Mouse (Mus musculus) testis, adult 2 months (tissue): ENCODE measurements around the gene Rnf220. TPM values are rescaled to one million over a fixed set of nuclear protein-coding genes. Genes with fewer than 3 reads are reported as not detected.
A peak's percentile ranks its signal among the peaks of the same experiment; 100 is the strongest.

Experiments used
- H3K27ac ChIP-seq: fragments of 200-500 bp; 2 replicates; pipeline ENCODE4 v1.5.1; 2012; ENCODE audit warnings: low read depth, low read length; ENCODE audit not compliant: control insufficient read depth, insufficient read depth
- H3K27me3 ChIP-seq: fragments of 200-500 bp; 2 replicates; pipeline ENCODE4 v1.6.1; 2012; ENCODE audit warnings: mild to moderate bottlenecking, low read length, moderate library complexity; ENCODE audit not compliant: control insufficient read depth, insufficient read depth
- H3K36me3 ChIP-seq: fragments of 200-500 bp; 2 replicates; pipeline ENCODE4 v1.6.1; 2012; ENCODE audit warnings: mild to moderate bottlenecking, low read length; ENCODE audit not compliant: control insufficient read depth, insufficient read depth
- H3K4me1 ChIP-seq: fragments of 200-500 bp; 2 replicates; pipeline ENCODE4 v1.6.1; 2012; ENCODE audit warnings: low read length; ENCODE audit not compliant: control insufficient read depth, insufficient read depth
- H3K4me3 ChIP-seq: fragments of 200-500 bp; 2 replicates; pipeline ENCODE4 v1.5.1; 2012; ENCODE audit warnings: low read depth, mild to moderate bottlenecking, low read length, moderate library complexity, mixed read lengths; ENCODE audit not compliant: control insufficient read depth
- CTCF ChIP-seq: fragments of 200-500 bp; IDR thresholded peaks from 2 replicates; pipeline ENCODE4 v1.5.1; 2012; ENCODE audit warnings: low read depth, mild to moderate bottlenecking, inconsistent platforms, low read length, moderate library complexity; ENCODE audit not compliant: control insufficient read depth, insufficient read depth, insufficient replicate concordance
- POLR2A ChIP-seq: fragments of 200-500 bp; IDR thresholded peaks from 2 replicates; pipeline ENCODE4 v1.6.1; 2012; ENCODE audit warnings: low read depth, mild to moderate bottlenecking, inconsistent platforms, low read length, moderate library complexity; ENCODE audit not compliant: control insufficient read depth
- polyA plus RNA-seq: library from polyadenylated mRNA; depleted of rRNA; stranded (reverse); fragments of >200 nt; gene quantifications from 2 replicates; pipeline ENCODE4 v1.2.3, GENCODE M21; 2012

The Rnf220 gene
- polyA plus RNA-seq, 1 experiment: 146 TPM

DNA sequence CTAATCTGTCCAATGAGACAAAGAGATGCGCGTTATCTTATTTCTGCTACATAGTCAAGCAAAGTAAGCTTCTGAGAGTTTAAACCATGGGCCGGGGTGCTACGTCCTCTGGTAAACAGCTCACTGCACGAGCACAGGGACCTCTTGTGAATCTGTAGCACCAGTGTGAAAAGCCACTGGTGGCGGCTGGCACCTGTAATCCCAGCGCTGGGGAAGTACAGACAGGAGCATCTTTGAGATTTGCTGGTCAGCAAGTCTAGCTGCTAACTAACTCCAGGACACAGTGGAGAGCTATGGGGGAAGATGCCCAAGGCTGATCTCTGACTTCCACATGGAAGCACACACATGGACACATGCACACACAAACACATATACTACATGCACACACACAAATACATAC lies 28.9 kb downstream of the Rnf220 start:
- no peak for TF ChIP-seq POLR2A
- no peak for TF ChIP-seq CTCF
- H3K4me1 ChIP-seq: no peaks in the 10 kb centered on the region
- no peak overlapping the region for H3K4me3 ChIP-seq
- H3K27me3 ChIP-seq: no peaks in the 10 kb centered on the region
- no peaks in the 10 kb centered on the region for H3K36me3 ChIP-seq
- H3K27ac ChIP-seq: no peak overlapping the region

DNA sequence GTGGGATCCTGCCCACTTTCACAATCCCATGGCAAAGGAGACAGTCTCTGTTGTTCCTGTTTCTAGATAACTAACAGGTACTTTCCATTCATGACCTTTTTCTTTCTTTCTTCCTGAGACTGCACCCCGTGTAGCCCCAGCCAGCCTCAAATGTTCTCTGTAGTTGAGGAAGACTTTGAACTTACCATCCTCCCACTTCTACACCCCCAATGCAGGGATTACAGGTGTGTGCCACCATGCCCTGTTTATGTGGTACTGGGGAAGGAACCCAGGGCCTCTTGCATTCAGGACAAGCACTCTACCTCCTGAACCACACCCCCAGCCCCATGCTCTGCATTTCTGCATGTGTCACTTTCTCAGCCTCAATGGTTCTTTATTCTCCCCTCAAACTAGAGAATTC lies 47.7 kb downstream of the Rnf220 start:
- H3K27ac ChIP-seq: no peak overlapping the region
- H3K4me1 ChIP-seq: peaks cover 3% of the 10 kb centered on the region
- no peaks in the 10 kb centered on the region for H3K36me3 ChIP-seq
- H3K27me3 ChIP-seq: no peaks in the 10 kb centered on the region
- no peak overlapping the region for H3K4me3 ChIP-seq
- no peak for TF ChIP-seq CTCF

DNA sequence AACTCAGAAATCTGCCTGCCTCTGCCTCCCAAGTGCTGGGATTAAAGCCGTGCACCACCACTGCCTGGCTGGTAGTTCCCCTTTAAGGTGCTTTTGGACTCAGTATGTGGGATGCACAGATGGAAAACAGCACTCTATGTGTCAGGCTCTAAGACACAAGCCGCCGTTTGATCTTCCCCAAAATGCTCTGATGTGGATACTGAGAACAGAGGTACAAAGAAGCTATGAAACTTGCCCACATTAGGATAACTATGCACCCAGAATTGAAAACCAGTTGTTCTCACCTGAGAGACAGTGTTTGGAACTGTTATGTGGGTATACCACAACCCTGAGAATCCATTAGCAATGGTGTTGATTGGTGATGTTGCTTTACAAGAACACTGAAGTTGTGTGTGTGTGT lies 48.9 kb downstream of the Rnf220 start:
- H3K36me3 ChIP-seq: no peaks in the 10 kb centered on the region
- H3K4me1 ChIP-seq: peaks cover 3% of the 10 kb centered on the region
- H3K27ac ChIP-seq: no peak overlapping the region
- H3K4me3 ChIP-seq: no peak overlapping the region
- no peaks in the 10 kb centered on the region for H3K27me3 ChIP-seq
- no peak for TF ChIP-seq POLR2A
- no peak for TF ChIP-seq CTCF

DNA sequence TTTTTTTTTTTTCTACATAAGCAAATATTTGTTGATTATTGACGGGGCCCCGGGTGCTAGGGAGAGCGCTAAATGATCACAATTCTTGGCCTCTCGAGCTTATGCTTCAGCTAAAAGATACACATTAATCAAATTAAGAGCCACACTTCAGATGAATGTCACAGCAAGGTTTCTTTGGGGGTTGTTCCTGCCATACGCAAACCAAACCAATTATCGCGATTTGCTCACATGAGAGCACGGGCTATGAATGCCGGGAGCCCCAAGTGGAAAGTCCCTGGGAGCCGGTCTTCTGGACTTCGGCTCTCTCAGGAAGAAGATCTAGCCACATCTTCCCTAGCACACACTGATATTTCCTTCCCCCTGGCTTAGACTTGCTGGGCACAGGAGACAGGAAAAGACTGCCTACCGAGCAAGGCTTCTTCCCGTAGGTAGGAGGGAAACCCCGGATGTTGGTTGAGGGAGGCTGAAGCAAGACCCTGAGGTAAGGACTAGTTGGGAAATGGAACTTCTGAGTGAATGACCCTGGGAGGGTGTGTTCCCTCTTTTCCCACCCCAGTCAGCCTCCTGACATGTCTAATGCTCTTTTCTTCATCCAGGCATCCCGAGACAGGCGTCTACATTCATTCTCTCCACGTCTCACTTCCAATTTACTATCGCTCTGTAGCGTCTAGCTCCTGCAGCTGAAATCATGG lies 51.2 kb downstream of the Rnf220 start:
- Histone ChIP-seq H3K27ac (no peak overlapping the region), H3K36me3 (no peaks in the 10 kb centered on the region), H3K4me1 (peaks cover 3% of the 10 kb centered on the region), H3K27me3 (no peaks in the 10 kb centered on the region), H3K4me3 (peak overlapping the region; percentile 42)
- TF ChIP-seq CTCF: no peak
- TF ChIP-seq POLR2A: no peak

DNA sequence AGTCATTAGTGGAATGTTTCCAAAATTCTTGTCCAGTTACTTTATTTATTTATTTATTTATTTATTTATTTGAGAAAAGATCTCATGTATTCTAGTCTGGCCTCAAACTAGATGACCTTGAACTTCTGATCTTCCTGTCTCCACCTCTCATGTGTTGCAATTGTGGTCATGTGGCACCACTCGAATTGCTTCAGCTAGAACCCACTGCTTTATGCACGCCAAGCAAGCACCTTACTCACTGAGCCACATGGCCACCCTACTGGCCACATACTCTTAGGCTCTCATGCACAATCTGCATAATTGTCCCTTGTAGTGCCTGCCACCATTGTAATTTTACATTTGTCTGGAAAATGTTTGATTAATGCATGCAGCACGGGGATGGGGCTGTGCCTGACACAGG lies 57.9 kb downstream of the Rnf220 start:
- H3K4me3 ChIP-seq: no peak overlapping the region

DNA sequence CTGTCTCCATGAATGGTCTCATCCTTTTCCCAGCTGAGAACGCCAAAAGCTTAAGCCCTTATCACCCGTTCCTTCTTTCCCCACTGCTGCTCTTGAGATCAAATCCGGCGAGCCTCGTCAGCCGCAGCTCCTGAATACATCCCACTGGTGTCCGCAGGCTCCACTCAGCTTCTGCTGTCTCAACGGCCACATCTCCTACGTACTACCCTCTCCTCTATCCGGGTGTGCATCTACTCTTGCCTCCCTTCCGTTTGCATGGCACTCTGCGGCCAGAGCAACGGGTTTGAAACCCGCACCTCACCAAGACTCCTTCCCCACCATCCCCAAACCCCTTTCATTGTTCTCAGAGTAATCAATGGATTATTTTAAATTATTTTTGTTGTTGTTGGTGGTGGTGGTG lies 58.8 kb downstream of the Rnf220 start:
- Histone ChIP-seq H3K27ac (no peak overlapping the region), H3K36me3 (no peaks in the 10 kb centered on the region), H3K27me3 (no peaks in the 10 kb centered on the region), H3K4me3 (no peak overlapping the region), H3K4me1 (peaks cover 7% of the 10 kb centered on the region)
- TF ChIP-seq POLR2A: no peak
- TF ChIP-seq CTCF: no peak

More for the DNA sequence above, 57.9 kb downstream of the Rnf220 start:
- Histone ChIP-seq H3K27me3 (no peaks in the 10 kb centered on the region), H3K27ac (no peak overlapping the region), H3K4me1 (peaks cover 7% of the 10 kb centered on the region), H3K36me3 (no peaks in the 10 kb centered on the region)
- TF ChIP-seq POLR2A (no peak), CTCF (no peak)

DNA sequence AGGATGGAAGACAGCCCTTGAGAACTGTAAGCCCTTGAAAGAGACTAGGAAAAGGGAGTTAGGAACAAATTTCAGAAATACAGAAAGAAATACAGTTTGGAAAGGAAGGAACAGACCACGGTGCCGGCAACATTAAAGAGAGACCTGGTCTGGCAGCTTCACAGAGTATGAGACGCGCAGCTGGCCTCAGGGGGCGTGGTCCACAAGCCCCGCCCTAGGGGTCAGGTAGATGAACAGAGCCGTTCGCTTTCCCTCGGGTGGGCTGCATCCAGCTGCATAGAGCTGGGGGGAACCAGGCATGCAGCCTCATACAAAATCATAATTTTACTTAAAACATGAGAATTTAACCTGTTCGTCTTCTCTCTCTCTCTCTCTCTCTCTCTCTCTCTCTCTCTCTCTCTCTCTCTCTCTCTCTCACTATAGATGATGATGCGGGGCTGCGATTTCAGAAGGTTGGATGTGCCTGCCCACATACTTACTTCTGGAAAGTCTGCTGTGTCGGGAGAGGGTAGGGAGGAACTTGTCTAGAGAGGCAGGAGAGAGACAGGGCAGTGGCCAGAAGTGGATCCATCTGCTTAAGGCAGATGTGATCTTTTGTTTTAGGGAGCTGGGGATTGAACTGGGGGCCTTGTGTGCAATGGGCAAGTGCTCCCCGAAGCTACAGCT lies 59.7 kb downstream of the Rnf220 start:
- no peaks in the 10 kb centered on the region for H3K27me3 ChIP-seq
- H3K36me3 ChIP-seq: no peaks in the 10 kb centered on the region
- no peak overlapping the region for H3K27ac ChIP-seq
- H3K4me3 ChIP-seq: peak overlapping the region; percentile 27
- H3K4me1 ChIP-seq: peaks cover 7% of the 10 kb centered on the region
- TF ChIP-seq POLR2A: no peak
- no peak for TF ChIP-seq CTCF
